In the genomic region with DNA sequence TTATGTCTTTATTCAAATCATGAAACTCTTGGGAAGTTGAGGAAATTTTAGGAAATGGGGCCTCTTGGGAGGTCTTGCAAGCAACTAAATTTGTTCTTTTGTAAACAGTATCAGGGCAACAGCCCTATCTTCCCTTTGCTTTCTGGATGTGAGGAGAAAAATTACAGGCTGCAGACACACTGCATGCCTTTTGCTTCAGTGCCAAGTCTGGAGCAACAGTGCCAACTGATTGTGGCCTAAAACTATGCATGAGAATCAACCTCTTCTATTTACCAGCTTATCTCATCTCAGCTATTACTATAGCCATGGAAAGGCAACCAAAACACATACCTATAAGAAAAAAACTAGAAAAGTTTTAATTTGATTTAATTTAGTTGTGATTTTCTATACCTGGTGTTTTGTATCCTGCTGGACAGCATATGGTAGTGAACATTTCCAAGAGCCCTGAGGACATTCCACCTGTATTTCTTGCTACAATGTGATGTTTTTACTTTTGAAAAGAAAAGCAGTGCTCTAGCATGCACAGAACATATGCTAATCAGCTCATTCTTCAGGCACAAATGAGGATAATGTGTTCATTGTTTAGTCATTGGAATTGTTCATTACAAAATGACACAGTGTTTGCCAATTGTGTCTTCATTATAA, we compare ENCODE assay signal across 12 mouse cellular contexts.
DNase-seq lines count a peak whose midpoint lies in the region; ATAC-seq lines count a peak whose summit lies in the region.
"Had no signal": no experiment of that assay in that cellular context is flagged by ENCODE, and none has a peak within 500 bp of the region (broad histone marks: within the 10 kb centered on the region; RNA-seq: fewer than 3 reads in every experiment).

No protein-coding gene starts in this region.

- ATAC-seq in embryonic facial prominence, embryonic 14.5 days (ENCODE audit: low read depth) = no peak
- ATAC-seq in forebrain, embryonic 16.5 days = peak; percentile 88

- no peaks in the 10 kb centered on the region for H3K4me1 ChIP-seq in embryonic facial prominence, embryonic 14.5 days (ENCODE audit: control insufficient read depth, insufficient read depth, low read length)
- H3K4me1 ChIP-seq in embryonic facial prominence, embryonic 10.5 days = no peaks in the 10 kb centered on the region
- no peaks in the 10 kb centered on the region; the same call in 1 of the 2 replicates for H3K4me1 ChIP-seq in forebrain, embryonic 16.5 days (replicated peaks; ENCODE audit: control insufficient read depth, insufficient read depth, low read length)
- H3K4me1 ChIP-seq: embryonic facial prominence, embryonic 13.5 days had no signal

- DNase-seq in embryonic facial prominence, embryonic 14.5 days (ENCODE audit: low spot score) = peak; percentile 3
- DNase-seq in embryonic facial prominence, embryonic 10.5 days (ENCODE audit: low spot score) = no peak
- DNase-seq in right cerebral cortex, postnatal 4 days = peak; percentile 4
- DNase-seq in right cerebral cortex, postnatal 25 days = no peak
- no peak for DNase-seq in heart, postnatal 25 days (ENCODE audit: low spot score)
- DNase-seq in testis, postnatal 14 days (ENCODE audit: low spot score) = no peak
- no peak for DNase-seq in heart, postnatal 14 days
- DNase-seq: adrenal gland, adult 8-10 months; kidney, adult 18-20 months had no signal

- no peak overlapping the region for H3K27ac ChIP-seq in embryonic facial prominence, embryonic 14.5 days (replicated peaks; ENCODE audit: low read depth, low read length)
- no peak overlapping the region for H3K27ac ChIP-seq in embryonic facial prominence, embryonic 10.5 days (replicated peaks)
- H3K27ac ChIP-seq in forebrain, embryonic 16.5 days (ENCODE audit: low read length) = no peak overlapping the region
- H3K27ac ChIP-seq: embryonic facial prominence, embryonic 13.5 days; left cerebral cortex, adult 2 months had no signal

- H3K36me3 ChIP-seq in embryonic facial prominence, embryonic 14.5 days (ENCODE audit: control insufficient read depth, insufficient read depth, low read length) = no peaks in the 10 kb centered on the region
- H3K36me3 ChIP-seq in embryonic facial prominence, embryonic 10.5 days (replicated peaks) = no peaks in the 10 kb centered on the region
- H3K36me3 ChIP-seq in forebrain, embryonic 16.5 days (ENCODE audit: control insufficient read depth, insufficient read depth) = no peaks in the 10 kb centered on the region
- H3K36me3 ChIP-seq: embryonic facial prominence, embryonic 13.5 days had no signal

- H3K4me3 ChIP-seq in embryonic facial prominence, embryonic 14.5 days (ENCODE audit: low read depth, low read length) = no peak overlapping the region
- H3K4me3 ChIP-seq in embryonic facial prominence, embryonic 10.5 days = no peak overlapping the region
- no peak overlapping the region for H3K4me3 ChIP-seq in forebrain, embryonic 16.5 days (replicated peaks; ENCODE audit: low read length)
- H3K4me3 ChIP-seq: embryonic facial prominence, embryonic 13.5 days; left cerebral cortex, adult 2 months had no signal

- H3K4me2 ChIP-seq in embryonic facial prominence, embryonic 14.5 days (ENCODE audit: low read depth, low read length) = no peak overlapping the region
- H3K4me2 ChIP-seq in forebrain, embryonic 16.5 days (ENCODE audit: low read length) = no peak overlapping the region
- H3K4me2 ChIP-seq: embryonic facial prominence, embryonic 13.5 days had no signal

- 0 out of 2 replicates have a peak, but pooled peaks cover 6% of the 10 kb centered on the region for H3K9me3 ChIP-seq in embryonic facial prominence, embryonic 14.5 days (ENCODE audit: control insufficient read depth, low read length)
- 0 out of 2 replicates have a peak, but pooled peaks cover 3% of the 10 kb centered on the region for H3K9me3 ChIP-seq in embryonic facial prominence, embryonic 10.5 days
- H3K9me3 ChIP-seq in forebrain, embryonic 16.5 days (ENCODE audit: control insufficient read depth, low read length) = no peaks in the 10 kb centered on the region

- intact Hi-C loops in heart, postnatal 25 days (cut with DNase I) = no loop called here
- intact Hi-C loops in heart, postnatal 14 days (cut with DNase I) = no loop called here

- H3K9ac ChIP-seq in embryonic facial prominence, embryonic 14.5 days (ENCODE audit: low read depth, low read length) = no peak overlapping the region
- H3K9ac ChIP-seq in forebrain, embryonic 16.5 days (replicated peaks; ENCODE audit: low read depth, low read length) = no peak overlapping the region
- H3K9ac ChIP-seq: embryonic facial prominence, embryonic 13.5 days had no signal

- H3K27me3 ChIP-seq in embryonic facial prominence, embryonic 14.5 days (replicated peaks; ENCODE audit: control insufficient read depth, insufficient read depth, low read length) = no peaks in the 10 kb centered on the region
- no peaks in the 10 kb centered on the region for H3K27me3 ChIP-seq in embryonic facial prominence, embryonic 10.5 days (replicated peaks; ENCODE audit: low read depth, poor library complexity, severe bottlenecking)
- H3K27me3 ChIP-seq in forebrain, embryonic 16.5 days (replicated peaks; ENCODE audit: control insufficient read depth, insufficient read depth, low read length) = peaks cover 12% of the 10 kb centered on the region; the same call in 1 of the 2 replicates
- H3K27me3 ChIP-seq: embryonic facial prominence, embryonic 13.5 days had no signal

Comparison
In these comparisons a context has a peak if more than half of its experiments do, and no peak if none do; other contexts are left out.
1. DNase-seq: peak in embryonic facial prominence, embryonic 14.5 days (single experiment) and right cerebral cortex, postnatal 4 days (single experiment); none in embryonic facial prominence, embryonic 10.5 days (single experiment), right cerebral cortex, postnatal 25 days (single experiment), heart, postnatal 25 days (single experiment), testis, postnatal 14 days (single experiment) and heart, postnatal 14 days (0 of 2).